Mouse (Mus musculus) brain, embryonic 14.5 days (tissue): Measurements from ENCODE around the gene Ap4b1.
"Not testable (repeated sequence)": the region's sequence is repeated elsewhere in the genome, so short reads cannot be mapped to it uniquely, and the experiment has no call there.

Experiments
- CTCF ChIP-seq: fragments of 200-500 bp; IDR thresholded peaks from 2 replicates; pipeline ENCODE4 v1.5.1; 2012; ENCODE audit warnings: inconsistent platforms, mild to moderate bottlenecking, moderate library complexity, borderline replicate concordance; ENCODE audit not compliant: insufficient read depth, insufficient read length; ENCODE audit errors: extremely low read depth
- POLR2A ChIP-seq: fragments of 200-500 bp; IDR thresholded peaks from 2 replicates; pipeline ENCODE4 v1.6.1; 2012; ENCODE audit warnings: mild to moderate bottlenecking, inconsistent platforms, borderline replicate concordance; ENCODE audit not compliant: poor library complexity, insufficient read depth, insufficient read length, severe bottlenecking; ENCODE audit errors: extremely low read depth

DNA sequence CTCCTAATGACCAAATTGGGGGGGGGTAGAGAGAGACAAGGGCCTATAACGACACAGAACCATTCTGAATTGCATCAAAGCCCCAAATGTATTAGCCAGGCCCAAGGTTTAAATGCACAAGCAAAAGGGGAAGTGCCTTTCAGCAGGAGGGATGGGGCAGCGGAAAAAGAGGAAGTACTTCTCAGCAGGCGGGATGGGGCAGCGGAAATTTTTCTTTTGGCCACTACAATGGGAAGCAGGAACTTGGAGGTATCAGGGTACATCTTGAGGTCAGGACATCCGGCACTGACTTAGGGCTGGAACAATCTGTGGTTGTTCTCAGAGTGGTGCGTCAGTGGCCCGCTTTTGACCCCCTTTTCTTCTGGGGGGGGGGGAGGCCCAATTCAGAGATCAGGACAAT lies 31.6 kb downstream of the Ap4b1 start:
- TF ChIP-seq POLR2A, CTCF: not testable (repeated sequence)
